Comparison of ENCODE assay signal across 8 mouse cellular contexts in genomic region chr2:76442086-76442485, GRCm38 (mm10). TPM values are rescaled to one million over a fixed set of nuclear protein-coding genes. Genes with fewer than 3 reads are reported as not detected.
DNase-seq lines count a peak whose midpoint lies in the region; ATAC-seq and TF ChIP-seq lines count a peak whose summit lies in the region.
"Had no signal": no experiment of that assay in that cellular context is flagged by ENCODE, and none has a peak within 500 bp of the region (broad histone marks: within the 10 kb centered on the region; RNA-seq: fewer than 3 reads in every experiment).

No protein-coding gene starts in this region.

- no peaks in the 10 kb centered on the region for H3K9me3 ChIP-seq in ES-E14 (ENCODE audit: control insufficient read depth, insufficient read depth, low read depth, low read length)
- no peaks in the 10 kb centered on the region for H3K9me3 ChIP-seq in heart, embryonic 15.5 days (replicated peaks)
- no peaks in the 10 kb centered on the region for H3K9me3 ChIP-seq in midbrain, embryonic 11.5 days (ENCODE audit: control insufficient read depth, low read length)

- H3K4me3 ChIP-seq in ES-E14 (ENCODE audit: insufficient read depth in 1 of 2, low read depth in 1 of 2, low read length in 2 of 2, poor library complexity in 1 of 2, severe bottlenecking in 1 of 2), result no peak overlapping the region
- no peak overlapping the region for H3K4me3 ChIP-seq in heart, embryonic 15.5 days
- no peak overlapping the region for H3K4me3 ChIP-seq in midbrain, embryonic 11.5 days (ENCODE audit: low read depth, low read length)
- no peak overlapping the region for H3K4me3 ChIP-seq in kidney, adult 2 months (ENCODE audit: insufficient read depth, low read depth, low read length)

- no peak for TF ChIP-seq POLR2A in kidney, adult 2 months (IDR thresholded peaks at IDR 0.05; ENCODE audit: low read depth, low read length)

- no peak overlapping the region for H3K4me2 ChIP-seq in heart, embryonic 15.5 days
- no peak overlapping the region for H3K4me2 ChIP-seq in midbrain, embryonic 11.5 days

- DNase-seq in ES-E14 (ENCODE audit: low read depth, low spot score), result peak; percentile 37
- DNase-seq in adrenal gland, postnatal 10 days, result peak; percentile 28
- no peak for DNase-seq in midbrain, embryonic 11.5 days (ENCODE audit: low spot score, missing footprints)
- no peak for DNase-seq in cerebellum, postnatal 14 days
- no peak for DNase-seq in kidney, adult 2 months
- DNase-seq: cerebellum, postnatal 36 days had no signal

- H3K27ac ChIP-seq in ES-E14 (ENCODE audit: insufficient read depth, low read depth, low read length, poor library complexity, severe bottlenecking), result no peak overlapping the region
- H3K27ac ChIP-seq in heart, embryonic 15.5 days, result 0 out of 2 replicates have a peak overlapping the region, but pooled peaks have one; percentile 17
- H3K27ac ChIP-seq in midbrain, embryonic 11.5 days (ENCODE audit: low read depth, low read length), result no peak overlapping the region
- no peak overlapping the region for H3K27ac ChIP-seq in kidney, adult 2 months (ENCODE audit: insufficient read depth, low read depth, low read length)

- peak; percentile 84 for ATAC-seq in heart, embryonic 15.5 days (replicated peaks; ENCODE audit: insufficient number of reproducible peaks, insufficient read depth, low FRiP score, low read depth)
- peak; percentile 70 for ATAC-seq in midbrain, embryonic 11.5 days (ENCODE audit: low FRiP score)
- ATAC-seq in monocyte, adult 5-6 weeks (replicated peaks; ENCODE audit: insufficient number of reproducible peaks, low FRiP score, low TSS enrichment, poor library complexity, severe bottlenecking), result no peak

- no peaks in the 10 kb centered on the region for H3K27me3 ChIP-seq in heart, embryonic 15.5 days
- H3K27me3 ChIP-seq in midbrain, embryonic 11.5 days (ENCODE audit: control insufficient read depth, insufficient read depth, low read length), result no peaks in the 10 kb centered on the region
- no peaks in the 10 kb centered on the region; the same call in 1 of the 2 replicates for H3K27me3 ChIP-seq in kidney, adult 2 months (replicated peaks; ENCODE audit: control insufficient read depth, insufficient read depth, low read length)

- 24% methylated on average over 3 of the region's 3 CpGs for WGBS in heart, embryonic 15.5 days
- 51% methylated on average over 3 of the region's 3 CpGs for WGBS in midbrain, embryonic 11.5 days
- 51% methylated on average over 3 of the region's 3 CpGs for WGBS in kidney, adult 2 months

- in situ Hi-C loops in ES-E14 (cut with MboI; ENCODE audit: low sequenced_read_pairs in 2 of 2, unreplicated experiment in 2 of 2), result no loop called here

- no peak for TF ChIP-seq CTCF in kidney, adult 2 months (conservative IDR thresholded peaks at IDR 0.05; ENCODE audit: insufficient read depth, insufficient read length, low read depth, low read length)

- H3K9ac ChIP-seq in ES-E14 (ENCODE audit: insufficient read depth, low read depth, low read length, poor library complexity, severe bottlenecking), result no peak overlapping the region
- no peak overlapping the region for H3K9ac ChIP-seq in heart, embryonic 15.5 days
- no peak overlapping the region for H3K9ac ChIP-seq in midbrain, embryonic 11.5 days (ENCODE audit: low read length)

- no peaks in the 10 kb centered on the region for H3K36me3 ChIP-seq in ES-E14 (ENCODE audit: control insufficient read depth, insufficient read depth, low read length, poor library complexity, severe bottlenecking)
- H3K36me3 ChIP-seq in heart, embryonic 15.5 days, result no peaks in the 10 kb centered on the region
- no peaks in the 10 kb centered on the region for H3K36me3 ChIP-seq in midbrain, embryonic 11.5 days (ENCODE audit: control insufficient read depth, insufficient read depth, low read length)
- H3K36me3 ChIP-seq in kidney, adult 2 months (ENCODE audit: control insufficient read depth, insufficient read depth, low read length), result no peaks in the 10 kb centered on the region

- H3K4me1 ChIP-seq in ES-E14 (ENCODE audit: control insufficient read depth in 2 of 2, insufficient read depth in 2 of 2, low read length in 2 of 2, poor library complexity in 1 of 2), result no peaks in the 10 kb centered on the region; a peak in 1 of 4 replicates
- peaks cover 5% of the 10 kb centered on the region; the same call in 1 of the 2 replicates for H3K4me1 ChIP-seq in heart, embryonic 15.5 days (replicated peaks)
- H3K4me1 ChIP-seq in midbrain, embryonic 11.5 days (ENCODE audit: control insufficient read depth, insufficient read depth, low read length), result peaks cover 4% of the 10 kb centered on the region; the same call in 1 of the 2 replicates
- H3K4me1 ChIP-seq in kidney, adult 2 months (ENCODE audit: control insufficient read depth, insufficient read depth, low read length), result peaks cover 12% of the 10 kb centered on the region; the same call in 1 of the 2 replicates

TF ChIP-seq in ES-E14, 5 proteins besides CTCF, POLR2A, EP300 and RAD21:
- TF ChIP-seq CHD2 (IDR thresholded peaks at IDR 0.05; ENCODE audit: low read depth, low read length), result no peak
- TF ChIP-seq ZC3H11A (IDR thresholded peaks at IDR 0.05; ENCODE audit: borderline replicate concordance, low read depth, low read length), result no peak
- TF ChIP-seq HCFC1 (IDR thresholded peaks at IDR 0.05; ENCODE audit: borderline replicate concordance, insufficient read depth, low read length), result no peak
- no peak for TF ChIP-seq ZNF384 (IDR thresholded peaks at IDR 0.05; ENCODE audit: low read depth, low read length)
- no peak for TF ChIP-seq MAFK (IDR thresholded peaks at IDR 0.05; ENCODE audit: insufficient read depth, low read depth, low read length)

RNA-seq across cellular contexts. Expression of gene Osbpl6, which starts 35.8 kb away (rescaled TPM):
- total RNA-seq in ES-E14 (2012; rRNA removed), result 0.45 and 1.6 TPM in 2 replicates
- 10 to 100 TPM; 12.0 to 15.2 TPM for total RNA-seq in adrenal gland, postnatal 10 days (2021)
- 3.9 and 7.5 TPM in 2 replicates for polyA plus RNA-seq in heart, embryonic 15.5 days (2015; fragmentation: Nextera tagmentation; extraction: Ambion mirVana)
- 10.9 and 11.1 TPM in 2 replicates for polyA plus RNA-seq in midbrain, embryonic 11.5 days (2014; fragmentation: Nextera tagmentation; extraction: Ambion mirVana)
- total RNA-seq in monocyte, adult 5-6 weeks (2017), result 0.19 TPM in 1 of 3 replicates, not detected in the others
- polyA plus RNA-seq in kidney, adult 2 months (2012; rRNA removed), result 35.1 and 41.2 TPM in 2 replicates

Comparison
In these comparisons a context has a peak if more than half of its experiments do, and no peak if none do; other contexts are left out.
1. DNase-seq: peak in ES-E14 (single experiment) and adrenal gland, postnatal 10 days (single experiment); none in midbrain, embryonic 11.5 days (single experiment), cerebellum, postnatal 14 days (0 of 2) and kidney, adult 2 months (single experiment).